Mouse (Mus musculus): ENCODE results near the gene Wdr18. TPM values are rescaled to one million over a fixed set of nuclear protein-coding genes. Genes with fewer than 3 reads are reported as not detected.

Gene Wdr18
- polyA plus RNA-seq, 1 experiment from 2014 or later: 50.3 TPM

- H3K9me3 ChIP-seq (ENCODE audit: control insufficient read depth, low read length): no peaks in the 10 kb centered on the region
- H3K4me1 ChIP-seq (replicated peaks; ENCODE audit: control insufficient read depth, insufficient read depth): peaks cover 5% of the 10 kb centered on the region; the same call in 1 of the 2 replicates
- no peak for ATAC-seq (ENCODE audit: low FRiP score, low TSS enrichment)
- 63% methylated on average over 6 of the region's 6 CpGs for WGBS
- H3K36me3 ChIP-seq (ENCODE audit: control insufficient read depth, insufficient read depth, low read length): peaks cover 18% of the 10 kb centered on the region
- H3K4me3 ChIP-seq (ENCODE audit: low read depth, low read length): no peak overlapping the region
- no peak for TF ChIP-seq CTCF (IDR thresholded peaks at IDR 0.05; ENCODE audit: low read depth)
- TF ChIP-seq EP300 (optimal IDR thresholded peaks at IDR 0.05): no peak
- DNase-seq (ENCODE audit: low spot score): no peak
- H3K9ac ChIP-seq (ENCODE audit: low read length): peak overlapping the region; percentile 31; the same call in 1 of the 2 replicates
- H3K4me2 ChIP-seq (replicated peaks; ENCODE audit: low read depth): no peak overlapping the region
- peak overlapping the region; percentile 86; the same call in 1 of the 2 replicates for H3K27ac ChIP-seq (replicated peaks)
- no peaks in the 10 kb centered on the region for H3K27me3 ChIP-seq (ENCODE audit: control insufficient read depth, insufficient read depth, low read length)
Measured at GRCm38 (mm10) chr10:79947502-79947901, 12.4 kb upstream of the Wdr18 start.

DNA sequence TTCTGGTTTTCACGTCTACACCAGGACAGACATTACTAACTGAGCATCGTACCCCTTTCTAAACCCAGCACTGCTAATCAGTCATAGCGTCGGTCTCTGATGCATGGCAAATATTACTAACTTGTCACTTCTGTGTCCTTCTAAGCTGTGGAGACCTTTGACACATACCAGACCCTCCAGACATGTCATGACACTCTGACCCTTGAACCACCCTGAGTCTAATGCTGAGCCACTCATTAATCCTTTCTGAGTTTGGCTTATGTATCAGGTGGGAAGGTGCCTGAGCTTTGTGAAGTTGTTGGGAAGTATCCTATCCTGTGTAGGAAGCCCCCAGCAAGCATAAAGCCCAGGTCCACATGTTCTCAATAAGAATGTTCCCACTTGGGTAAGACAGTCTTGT, 10.1 kb upstream of the Wdr18 start:
- Histone ChIP-seq H3K9me3 (ENCODE audit: control insufficient read depth, low read length) (no peaks in the 10 kb centered on the region), H3K27ac (replicated peaks) (no peak overlapping the region), H3K4me2 (replicated peaks; ENCODE audit: low read depth) (no peak overlapping the region), H3K36me3 (ENCODE audit: control insufficient read depth, insufficient read depth, low read length) (peaks cover 24% of the 10 kb centered on the region), H3K27me3 (ENCODE audit: control insufficient read depth, insufficient read depth, low read length) (no peaks in the 10 kb centered on the region), H3K4me3 (ENCODE audit: low read depth, low read length) (no peak overlapping the region), H3K9ac (ENCODE audit: low read length) (no peak overlapping the region), H3K4me1 (replicated peaks; ENCODE audit: control insufficient read depth, insufficient read depth) (peaks cover 3% of the 10 kb centered on the region; the same call in 1 of the 2 replicates)
- no peak for ATAC-seq (ENCODE audit: low FRiP score, low TSS enrichment)
- DNase-seq (ENCODE audit: low spot score): no peak
- WGBS: 89% methylated on average over 4 of the region's 4 CpGs
- TF ChIP-seq CTCF (IDR thresholded peaks at IDR 0.05; ENCODE audit: low read depth) (no peak), EP300 (optimal IDR thresholded peaks at IDR 0.05) (no peak)

DNA sequence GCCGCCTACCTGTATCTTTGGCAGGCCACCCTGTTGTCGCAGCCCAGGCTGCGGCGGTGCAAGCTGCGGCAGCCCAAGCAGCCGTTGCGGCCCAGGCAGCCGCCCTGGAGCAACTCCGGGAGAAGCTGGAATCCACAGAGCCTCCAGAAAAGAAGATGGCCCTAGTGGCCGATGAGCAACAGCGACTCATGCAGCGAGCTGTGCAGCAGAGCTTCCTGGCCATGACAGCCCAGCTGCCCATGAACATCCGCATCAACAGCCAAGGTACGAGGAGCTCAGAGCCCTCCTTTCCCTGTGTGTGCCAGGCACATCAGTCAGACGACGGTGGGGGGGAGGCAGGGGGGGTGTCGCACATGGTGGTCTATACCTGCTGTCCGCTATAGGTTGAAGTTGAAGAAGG, 9.3 kb upstream of the Wdr18 start:
- H3K4me1 ChIP-seq (replicated peaks; ENCODE audit: control insufficient read depth, insufficient read depth): peaks cover 3% of the 10 kb centered on the region; the same call in 1 of the 2 replicates
- TF ChIP-seq CTCF (IDR thresholded peaks at IDR 0.05; ENCODE audit: low read depth) (no peak), EP300 (optimal IDR thresholded peaks at IDR 0.05) (no peak)
- H3K4me3 ChIP-seq (ENCODE audit: low read depth, low read length): no peak overlapping the region
- no peaks in the 10 kb centered on the region for H3K27me3 ChIP-seq (ENCODE audit: control insufficient read depth, insufficient read depth, low read length)
- H3K9me3 ChIP-seq (ENCODE audit: control insufficient read depth, low read length): no peaks in the 10 kb centered on the region
- DNase-seq (ENCODE audit: low spot score) (no peak), ATAC-seq (ENCODE audit: low FRiP score, low TSS enrichment) (no peak)
- no peak overlapping the region for H3K4me2 ChIP-seq (replicated peaks; ENCODE audit: low read depth)
- no peak overlapping the region for H3K9ac ChIP-seq (ENCODE audit: low read length)
- H3K36me3 ChIP-seq (ENCODE audit: control insufficient read depth, insufficient read depth, low read length): peaks cover 24% of the 10 kb centered on the region
- WGBS: 82% methylated on average over 18 of the region's 18 CpGs
- H3K27ac ChIP-seq (replicated peaks): no peak overlapping the region

DNA sequence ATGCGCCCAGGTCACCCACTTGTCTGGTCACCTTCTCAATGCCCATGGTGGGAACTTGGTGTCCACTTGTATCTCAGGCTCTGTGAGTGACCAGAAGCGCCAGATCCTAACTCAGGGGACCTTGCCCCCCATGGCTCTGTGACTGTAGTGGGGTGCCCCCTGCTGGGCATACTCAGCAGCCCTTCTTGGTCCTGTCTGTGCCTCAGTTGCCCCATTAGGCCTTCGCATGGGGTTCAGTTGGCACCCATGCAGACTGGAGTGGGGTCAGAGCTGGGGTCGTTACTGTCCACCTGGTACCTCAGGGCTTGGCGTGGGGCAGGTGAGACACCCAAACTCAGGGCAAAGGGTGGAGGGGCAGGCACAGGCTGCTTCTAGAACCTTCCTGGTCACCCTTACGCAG, 6.0 kb upstream of the Wdr18 start:
- H3K4me2 ChIP-seq (replicated peaks; ENCODE audit: low read depth): no peak overlapping the region
- no peak overlapping the region for H3K27ac ChIP-seq (replicated peaks)
- H3K4me3 ChIP-seq (ENCODE audit: low read depth, low read length): no peak overlapping the region
- H3K9ac ChIP-seq (ENCODE audit: low read length): no peak overlapping the region
- H3K4me1 ChIP-seq (replicated peaks; ENCODE audit: control insufficient read depth, insufficient read depth): no peaks in the 10 kb centered on the region
- TF ChIP-seq CTCF (IDR thresholded peaks at IDR 0.05; ENCODE audit: low read depth) (peak; percentile 79), EP300 (optimal IDR thresholded peaks at IDR 0.05) (no peak)
- H3K27me3 ChIP-seq (ENCODE audit: control insufficient read depth, insufficient read depth, low read length): no peaks in the 10 kb centered on the region
- no peaks in the 10 kb centered on the region for H3K9me3 ChIP-seq (ENCODE audit: control insufficient read depth, low read length)
- peaks cover 24% of the 10 kb centered on the region for H3K36me3 ChIP-seq (ENCODE audit: control insufficient read depth, insufficient read depth, low read length)
- ATAC-seq (ENCODE audit: low FRiP score, low TSS enrichment) (0 out of 2 replicates have a peak, but pooled peaks have one; percentile 10), DNase-seq (ENCODE audit: low spot score) (no peak)
- 82% methylated on average over 6 of the region's 6 CpGs for WGBS

GRCm38 (mm10) chr10:79955691-79956090, 4.3 kb upstream of the Wdr18 start:
- H3K4me2 ChIP-seq (replicated peaks; ENCODE audit: low read depth): no peak overlapping the region
- H3K9me3 ChIP-seq (ENCODE audit: control insufficient read depth, low read length): no peaks in the 10 kb centered on the region
- 60% methylated on average over 9 of the region's 9 CpGs for WGBS
- no peak overlapping the region for H3K27ac ChIP-seq (replicated peaks)
- ATAC-seq (ENCODE audit: low FRiP score, low TSS enrichment): no peak
- TF ChIP-seq CTCF (IDR thresholded peaks at IDR 0.05; ENCODE audit: low read depth): no peak
- TF ChIP-seq EP300 (optimal IDR thresholded peaks at IDR 0.05): no peak
- peaks cover 16% of the 10 kb centered on the region; the same call in 1 of the 2 replicates for H3K36me3 ChIP-seq (ENCODE audit: control insufficient read depth, insufficient read depth, low read length)
- no peaks in the 10 kb centered on the region for H3K27me3 ChIP-seq (ENCODE audit: control insufficient read depth, insufficient read depth, low read length)
- no peaks in the 10 kb centered on the region for H3K4me1 ChIP-seq (replicated peaks; ENCODE audit: control insufficient read depth, insufficient read depth)
- H3K9ac ChIP-seq (ENCODE audit: low read length): no peak overlapping the region
- no peak overlapping the region for H3K4me3 ChIP-seq (ENCODE audit: low read depth, low read length)
- no peak for DNase-seq (ENCODE audit: low spot score)

DNA sequence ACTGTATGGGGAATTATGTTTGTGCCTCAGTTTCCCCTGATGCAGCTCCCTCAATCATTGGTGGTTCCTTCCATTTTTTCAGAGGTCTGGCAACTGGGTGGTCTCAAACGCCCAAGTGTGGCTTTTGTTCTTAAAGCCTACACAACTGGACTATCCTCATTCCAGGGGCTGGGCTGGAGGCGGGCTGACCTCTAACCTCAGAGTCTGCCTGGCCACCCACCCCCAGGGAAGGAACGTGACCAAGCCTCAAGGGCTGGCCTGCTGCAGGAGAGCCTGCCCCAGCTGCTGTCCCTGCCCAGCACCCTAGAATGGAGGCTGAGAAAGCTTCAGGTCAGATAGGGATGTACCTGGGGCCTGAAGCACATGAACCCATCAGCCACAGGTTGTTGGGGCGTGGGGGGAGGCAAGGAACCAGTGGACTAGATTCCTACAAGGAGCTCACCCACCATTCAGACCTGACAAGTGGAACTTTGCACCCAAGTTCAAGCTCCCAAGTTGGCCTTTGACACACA, 3.3 kb upstream of the Wdr18 start:
- 39% methylated on average over 4 of the region's 4 CpGs for WGBS
- Histone ChIP-seq H3K4me1 (replicated peaks; ENCODE audit: control insufficient read depth, insufficient read depth) (no peaks in the 10 kb centered on the region), H3K27ac (replicated peaks) (no peak overlapping the region), H3K4me3 (ENCODE audit: low read depth, low read length) (no peak overlapping the region), H3K9me3 (ENCODE audit: control insufficient read depth, low read length) (no peaks in the 10 kb centered on the region), H3K36me3 (ENCODE audit: control insufficient read depth, insufficient read depth, low read length) (peaks cover 7% of the 10 kb centered on the region), H3K27me3 (ENCODE audit: control insufficient read depth, insufficient read depth, low read length) (no peaks in the 10 kb centered on the region), H3K9ac (ENCODE audit: low read length) (no peak overlapping the region), H3K4me2 (replicated peaks; ENCODE audit: low read depth) (no peak overlapping the region)
- TF ChIP-seq EP300 (optimal IDR thresholded peaks at IDR 0.05): no peak
- no peak for DNase-seq (ENCODE audit: low spot score)
- no peak for ATAC-seq (ENCODE audit: low FRiP score, low TSS enrichment)

Measured in stomach, postnatal 0 days (tissue).